Mouse (Mus musculus): ENCODE results near the gene Sh3bp1. TPM values are rescaled to one million over a fixed set of nuclear protein-coding genes. Genes with fewer than 3 reads are reported as not detected.

Sh3bp1 gene
- total RNA-seq, 2 experiments from 2014 or later = 2.0 to 2.1 TPM

- intact Hi-C loops (cut with DNase I) = no loop called here
- DNase-seq = no peak
These were observed 14.7 kb downstream of the Sh3bp1 start for GRCm38 (mm10) chr15:78914091-78914822.

GRCm38 (mm10) chr15:78914823-78915659, 15.5 kb downstream of the Sh3bp1 start:
- no peak for DNase-seq
- intact Hi-C loops (cut with DNase I) = loop anchor here (1.0 kb wide), 1 partner anchor 16 kb away; no protein-coding TSS in a partner anchor

- peak in 1 of 2 experiments; percentile 56 for DNase-seq
- intact Hi-C loops (cut with DNase I) = loop anchor here (1.0 kb wide), 1 partner anchor 16 kb away; no protein-coding TSS in a partner anchor
These were observed 16.1 kb downstream of the Sh3bp1 start for GRCm38 (mm10) chr15:78915660-78916017.

- intact Hi-C loops (cut with DNase I) = no loop called here
- DNase-seq = no peak
These were observed 16.7 kb downstream of the Sh3bp1 start for GRCm38 (mm10) chr15:78916052-78916826.

- DNase-seq = no peak
- intact Hi-C loops (cut with DNase I) = no loop called here
These were observed 18.6 kb downstream of the Sh3bp1 start for GRCm38 (mm10) chr15:78918126-78918525.

GRCm38 (mm10) chr15:78919914-78920313, 20.3 kb downstream of the Sh3bp1 start:
- no peak for DNase-seq
- intact Hi-C loops (cut with DNase I) = no loop called here

GRCm38 (mm10) chr15:78922700-78923099, 23.1 kb downstream of the Sh3bp1 start:
- intact Hi-C loops (cut with DNase I) = no loop called here
- no peak for DNase-seq

- no peak for DNase-seq
- intact Hi-C loops (cut with DNase I) = no loop called here
These were observed 24.0 kb downstream of the Sh3bp1 start for GRCm38 (mm10) chr15:78923585-78923984.

- no peak for DNase-seq
- intact Hi-C loops (cut with DNase I) = no loop called here
These were observed 25.6 kb downstream of the Sh3bp1 start for GRCm38 (mm10) chr15:78925129-78925528.

GRCm38 (mm10) chr15:78926021-78926919, 26.7 kb downstream of the Sh3bp1 start, which contains the start of gene Lgals1:
Gene Lgals1, plus strand, starts transcription at chr15:78926725.
- peak; percentile 92 to 94 for DNase-seq
- intact Hi-C loops (cut with DNase I) = no loop called here

GRCm38 (mm10) chr15:78927021-78927787, 27.6 kb downstream of the Sh3bp1 start:
- peak in 1 of 2 experiments; percentile 32 for DNase-seq
- intact Hi-C loops (cut with DNase I) = no loop called here

- intact Hi-C loops (cut with DNase I) = no loop called here
- DNase-seq = peak; percentile 55 to 69
These were observed 28.4 kb downstream of the Sh3bp1 start for GRCm38 (mm10) chr15:78927788-78928457.

GRCm38 (mm10) chr15:78928539-78928938, 29.0 kb downstream of the Sh3bp1 start:
- no peak for DNase-seq
- intact Hi-C loops (cut with DNase I) = no loop called here

- intact Hi-C loops (cut with DNase I) = no loop called here
- no peak for DNase-seq
These were observed 30.7 kb downstream of the Sh3bp1 start for GRCm38 (mm10) chr15:78930192-78930706.

- no peak for DNase-seq
- intact Hi-C loops (cut with DNase I) = loop anchor here (1.0 kb wide), 1 partner anchor 16 kb away; no protein-coding TSS in a partner anchor
These were observed 31.3 kb downstream of the Sh3bp1 start for GRCm38 (mm10) chr15:78930801-78931426.

- no peak for DNase-seq
- intact Hi-C loops (cut with DNase I) = loop anchor here (1.0 kb wide), 1 partner anchor 16 kb away; no protein-coding TSS in a partner anchor
These were observed 32.0 kb downstream of the Sh3bp1 start for GRCm38 (mm10) chr15:78931577-78931976.

GRCm38 (mm10) chr15:78934784-78935320, 35.3 kb downstream of the Sh3bp1 start, which contains the start of gene Nol12:
Gene Nol12, plus strand, starts transcription at chr15:78934933.
- intact Hi-C loops (cut with DNase I) = no loop called here
- peak; percentile 75 to 85 for DNase-seq

All from gastrocnemius, postnatal 36 days (tissue).